Mouse (Mus musculus): ENCODE data around the gene Ikzf1.

DNA sequence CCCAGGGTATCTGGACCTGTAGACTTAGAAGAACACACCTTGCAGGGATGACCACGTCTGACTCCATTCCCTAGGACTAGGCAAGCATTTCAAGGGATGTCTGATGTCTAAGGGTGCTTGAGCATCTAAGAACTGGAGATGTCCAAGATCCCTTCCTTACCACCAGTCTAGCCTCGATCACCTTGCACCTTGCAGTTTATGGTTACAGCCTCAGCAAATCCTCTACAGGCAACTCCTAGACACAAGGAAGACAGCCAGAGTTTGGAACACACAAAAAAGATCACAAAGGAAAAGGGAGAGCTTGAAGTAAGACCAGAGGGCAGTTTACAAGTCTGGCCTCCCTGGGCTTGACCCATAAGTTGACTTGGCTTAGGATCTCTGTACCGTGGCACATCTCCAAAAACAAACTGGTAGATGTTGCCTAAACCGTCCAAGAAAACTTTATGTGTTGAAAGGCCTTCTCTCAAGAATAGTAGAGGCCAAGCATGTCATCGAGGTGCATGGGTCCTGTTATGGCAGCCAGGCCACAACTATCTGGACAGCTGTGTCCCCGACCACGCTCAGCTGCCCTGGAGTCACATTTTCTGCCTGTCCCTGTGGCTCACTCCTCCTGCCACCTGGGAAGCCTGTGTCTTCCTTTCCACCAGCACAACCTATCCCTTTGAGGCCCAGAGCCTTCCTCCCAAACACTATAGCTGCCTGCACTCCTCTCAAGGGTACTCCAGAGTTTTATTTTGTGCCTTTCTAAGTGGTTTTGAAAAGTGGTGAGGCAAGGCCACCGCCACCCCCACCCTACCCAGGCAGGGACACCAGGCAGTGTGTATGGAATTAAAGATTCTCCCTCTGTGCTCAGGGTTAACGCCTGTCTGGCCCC, 510 bp upstream of the Ikzf1 start:
- TF ChIP-seq CTCF (IDR thresholded peaks at IDR 0.05; ENCODE audit: control insufficient read depth, insufficient read depth, insufficient read length) (no peak), MYOG (IDR thresholded peaks at IDR 0.05; ENCODE audit: control insufficient read depth, extremely low read depth, insufficient read length) (no peak), MAX (IDR thresholded peaks at IDR 0.05) (no peak)

All from C2C12 (cell line).